Mouse (Mus musculus): Measurements from ENCODE around the gene Dexi. TPM values are rescaled to one million over a fixed set of nuclear protein-coding genes. Genes with fewer than 3 reads are reported as not detected.

Gene Dexi
- 10 to 100 TPM; 34.4 to 37.8 TPM for polyA plus RNA-seq (2017; shearing (Covaris generic))

DNA sequence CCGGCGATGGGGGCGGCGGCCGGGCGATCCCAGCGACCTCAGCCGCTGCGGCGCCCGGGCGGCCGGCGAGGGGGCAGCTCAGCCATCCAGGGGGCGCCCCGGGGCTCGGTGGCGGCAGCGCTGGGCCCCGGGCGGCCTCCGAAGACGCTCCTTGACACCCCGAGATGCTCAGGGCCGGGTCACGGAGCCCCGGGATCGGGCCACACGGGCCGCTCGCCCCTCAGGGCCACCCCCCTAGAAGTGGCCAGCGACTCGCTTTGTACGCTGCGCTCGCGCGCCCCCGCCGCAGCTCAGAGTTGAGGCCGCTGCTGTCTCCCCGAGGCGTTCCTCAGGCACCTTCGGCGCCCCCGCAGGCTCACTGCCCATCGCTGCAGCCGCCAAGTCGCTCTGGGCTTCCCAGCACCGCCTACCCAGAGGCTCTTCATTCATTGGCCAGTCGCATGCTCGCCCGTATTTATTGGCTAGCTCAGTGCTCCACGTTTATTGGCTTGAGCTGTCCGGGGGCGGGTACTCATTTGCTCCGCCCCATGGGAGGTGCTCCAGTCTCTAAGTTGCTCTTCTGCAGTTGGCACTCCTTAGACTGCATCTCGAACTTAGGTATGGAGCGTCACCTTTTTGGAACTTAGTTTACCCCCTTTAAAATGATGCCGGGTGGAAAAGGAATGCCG is at the start of gene Dexi:
Gene Dexi, minus strand, starts transcription at position 357 of the 668 bp plus-strand sequence.

DNA sequence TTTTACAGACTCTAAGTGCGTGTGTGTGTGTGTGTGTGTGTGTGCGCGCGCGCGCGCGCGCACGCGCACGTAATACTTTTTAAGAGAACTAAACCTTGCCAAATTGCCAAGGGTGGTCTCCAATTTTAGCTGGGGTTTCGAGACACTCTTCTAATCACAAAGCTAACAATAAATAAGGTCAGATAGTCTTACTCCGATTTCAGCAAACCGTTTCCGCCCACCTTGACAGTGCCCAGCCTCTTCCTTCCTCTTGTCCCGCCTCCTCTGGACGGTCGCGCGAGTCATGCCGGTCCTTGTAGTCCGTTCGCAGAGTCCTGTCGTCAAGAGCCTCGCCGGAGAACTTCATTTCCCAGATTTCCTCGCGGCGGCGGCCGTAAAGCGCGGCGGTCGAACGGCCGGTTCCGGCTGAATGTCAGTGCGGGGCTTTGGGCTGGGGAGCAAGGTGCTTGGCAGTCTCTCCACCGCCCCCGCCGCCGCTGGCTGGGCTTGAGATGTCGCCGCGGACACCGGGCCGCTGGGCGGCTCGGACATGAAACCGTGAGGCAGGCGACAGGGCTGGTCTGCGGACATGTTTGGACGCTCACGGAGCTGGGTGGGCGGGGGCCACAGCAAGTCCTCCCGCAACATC is 2.3 kb upstream of the Dexi start, which contains the start of gene Clec16a:
Gene Clec16a, plus strand, starts transcription at position 345 of the 628 bp plus-strand sequence.

DNA sequence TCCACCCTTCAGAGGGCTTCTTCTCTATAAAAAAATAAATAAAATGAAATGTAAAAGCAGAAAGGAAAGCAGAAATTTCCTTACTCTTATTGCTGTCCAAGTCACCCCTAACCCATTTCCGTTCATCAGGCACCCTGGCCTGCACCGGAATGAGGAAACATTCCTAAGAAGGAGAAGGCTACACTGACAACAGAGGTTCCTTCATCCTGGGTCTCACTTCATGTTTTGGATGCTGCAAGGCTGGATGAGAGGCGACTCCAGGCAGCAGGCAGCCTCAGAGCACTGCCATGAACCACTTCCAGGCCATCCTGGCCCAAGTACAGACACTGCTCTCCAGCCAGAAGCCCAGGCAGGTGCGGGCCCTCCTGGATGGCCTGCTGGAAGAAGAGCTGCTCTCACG is 63.0 kb downstream of the Dexi start, which contains the start of gene Ciita:
Gene Ciita, plus strand, starts transcription at position 203 of the 400 bp plus-strand sequence.

Other genes starting within 250 kb of the Dexi start
- under 1 TPM; 0.04 to 0.13 TPM for gene Emp2, start 229.1 kb downstream of the Dexi start, polyA plus RNA-seq (2017; shearing (Covaris generic))
- gene Tekt5, start 147.6 kb downstream of the Dexi start, polyA plus RNA-seq (2017; shearing (Covaris generic)), result not detected
- gene Nubp1, start 131.1 kb downstream of the Dexi start, polyA plus RNA-seq (2017; shearing (Covaris generic)), result 10 to 100 TPM; 70.8 to 83.2 TPM
- gene Tvp23a, start 95.7 kb downstream of the Dexi start, polyA plus RNA-seq (2017; shearing (Covaris generic)), result 1 to 10 TPM; 2.7 to 3.1 TPM
- 1 to 10 TPM in 1 of 2 experiments, under 1 TPM in 1; 0.87 to 5.6 TPM for gene Ciita, start 63.0 kb downstream of the Dexi start, polyA plus RNA-seq (2017; shearing (Covaris generic))
- 10 to 100 TPM; 25.1 to 29.0 TPM for gene Clec16a, start 2.3 kb upstream of the Dexi start, polyA plus RNA-seq (2017; shearing (Covaris generic))
- 100 to 1,000 TPM in 1 of 2 experiments, 10 to 100 TPM in 1; 86.6 to 138 TPM for gene Socs1, start 242.5 kb upstream of the Dexi start, polyA plus RNA-seq (2017; shearing (Covaris generic))
- gene Tnp2, start 245.6 kb upstream of the Dexi start, polyA plus RNA-seq (2017; shearing (Covaris generic)), result 1 to 10 TPM; 1.6 to 5.0 TPM
- not detected for gene Prm3, start 247.9 kb upstream of the Dexi start, polyA plus RNA-seq (2017; shearing (Covaris generic))

Measured in inflammation-experienced regulatory T-cells (primary cell).